Comparison of ENCODE assay signal across 12 mouse cellular contexts in genomic region chr16:36694798-36695290, GRCm38 (mm10). TPM values are rescaled to one million over a fixed set of nuclear protein-coding genes. Genes with fewer than 3 reads are reported as not detected.
DNase-seq lines count a peak whose midpoint lies in the region; ATAC-seq and TF ChIP-seq lines count a peak whose summit lies in the region.
"Had no signal": no experiment of that assay in that cellular context is flagged by ENCODE, and none has a peak within 500 bp of the region (broad histone marks: within the 10 kb centered on the region; RNA-seq: fewer than 3 reads in every experiment).

No protein-coding gene starts in this region.

- H3K27ac ChIP-seq in hindbrain, embryonic 11.5 days (ENCODE audit: low read depth, low read length) = no peak overlapping the region
- no peak overlapping the region for H3K27ac ChIP-seq in hindbrain, postnatal 0 days
- H3K27ac ChIP-seq in lung, embryonic 16.5 days (ENCODE audit: low read length) = no peak overlapping the region
- H3K27ac ChIP-seq in embryonic facial prominence, embryonic 11.5 days (replicated peaks; ENCODE audit: low read depth, low read length) = no peak overlapping the region
- H3K27ac ChIP-seq: macrophage had no signal

- H3K36me3 ChIP-seq in hindbrain, embryonic 11.5 days (ENCODE audit: control insufficient read depth, insufficient read depth, low read length) = no peaks in the 10 kb centered on the region
- no peaks in the 10 kb centered on the region for H3K36me3 ChIP-seq in hindbrain, postnatal 0 days (ENCODE audit: insufficient read depth, low read length)
- no peaks in the 10 kb centered on the region for H3K36me3 ChIP-seq in lung, embryonic 16.5 days (ENCODE audit: control insufficient read depth, insufficient read depth, low read length)
- H3K36me3 ChIP-seq in embryonic facial prominence, embryonic 11.5 days (replicated peaks; ENCODE audit: control insufficient read depth, insufficient read depth, low read depth, low read length) = no peaks in the 10 kb centered on the region
- no peaks in the 10 kb centered on the region for H3K36me3 ChIP-seq in myocyte (ENCODE audit: control insufficient read depth, insufficient read depth)

- ATAC-seq in hindbrain, embryonic 11.5 days (ENCODE audit: low FRiP score) = no peak
- ATAC-seq in hindbrain, postnatal 0 days = no peak
- no peak for ATAC-seq in lung, embryonic 16.5 days (ENCODE audit: low read depth)
- 0 out of 2 replicates have a peak, but pooled peaks have one; percentile 39 for ATAC-seq in embryonic facial prominence, embryonic 11.5 days (replicated peaks; ENCODE audit: insufficient number of reproducible peaks, low FRiP score, low TSS enrichment, low read depth)
- ATAC-seq: forebrain, embryonic 16.5 days had no signal

- peak; percentile 17 for DNase-seq in hindbrain, embryonic 11.5 days (ENCODE audit: low spot score)
- DNase-seq in hindbrain, postnatal 0 days (ENCODE audit: low spot score) = no peak
- no peak for DNase-seq in lung, adult 18-20 months
- peak; percentile 8 for DNase-seq in embryonic facial prominence, embryonic 11.5 days (ENCODE audit: low spot score)
- no peak for DNase-seq in cerebellum, adult 9-10 months
- DNase-seq: cerebellum, adult 8-10 months; left cerebral cortex, postnatal 4 days had no signal

- H3K4me3 ChIP-seq in hindbrain, embryonic 11.5 days (ENCODE audit: low read depth, low read length) = no peak overlapping the region
- no peak overlapping the region for H3K4me3 ChIP-seq in hindbrain, postnatal 0 days (ENCODE audit: low read length)
- H3K4me3 ChIP-seq in lung, embryonic 16.5 days (ENCODE audit: low read length) = peak overlapping the region; percentile 52
- H3K4me3 ChIP-seq in embryonic facial prominence, embryonic 11.5 days (ENCODE audit: low read depth, low read length) = 0 out of 2 replicates have a peak overlapping the region, but pooled peaks have one; percentile 31
- no peak overlapping the region for H3K4me3 ChIP-seq in myocyte

- H3K4me2 ChIP-seq in hindbrain, embryonic 11.5 days (replicated peaks; ENCODE audit: low read depth, low read length) = no peak overlapping the region
- H3K4me2 ChIP-seq in hindbrain, postnatal 0 days (ENCODE audit: low read depth, low read length) = no peak overlapping the region
- H3K4me2 ChIP-seq in lung, embryonic 16.5 days (ENCODE audit: low read depth, low read length) = peak overlapping the region; percentile 55
- peak overlapping the region; percentile 29; the same call in 1 of the 2 replicates for H3K4me2 ChIP-seq in embryonic facial prominence, embryonic 11.5 days (ENCODE audit: low read depth, low read length)
- peak overlapping the region; percentile 34 for H3K4me2 ChIP-seq in myocyte (ENCODE audit: low read depth)

- no peaks in the 10 kb centered on the region for H3K79me2 ChIP-seq in myocyte (ENCODE audit: control insufficient read depth, insufficient read depth)

- no peak overlapping the region for H3K9ac ChIP-seq in hindbrain, embryonic 11.5 days (ENCODE audit: low read depth, low read length)
- H3K9ac ChIP-seq in hindbrain, postnatal 0 days (replicated peaks; ENCODE audit: low read length) = no peak overlapping the region
- no peak overlapping the region; the same call in 1 of the 2 replicates for H3K9ac ChIP-seq in lung, embryonic 16.5 days (ENCODE audit: low read length)
- no peak overlapping the region for H3K9ac ChIP-seq in embryonic facial prominence, embryonic 11.5 days (replicated peaks; ENCODE audit: low read length)

- peaks cover 5% of the 10 kb centered on the region; the same call in 1 of the 2 replicates for H3K4me1 ChIP-seq in hindbrain, embryonic 11.5 days (replicated peaks; ENCODE audit: control insufficient read depth, insufficient read depth, low read length)
- H3K4me1 ChIP-seq in hindbrain, postnatal 0 days (ENCODE audit: insufficient read depth, low read length) = peaks cover 6% of the 10 kb centered on the region; the same call in 1 of the 2 replicates
- no peaks in the 10 kb centered on the region for H3K4me1 ChIP-seq in lung, embryonic 16.5 days (replicated peaks; ENCODE audit: control insufficient read depth, insufficient read depth, low read length)
- 0 out of 2 replicates have a peak, but pooled peaks cover 2% of the 10 kb centered on the region for H3K4me1 ChIP-seq in embryonic facial prominence, embryonic 11.5 days (ENCODE audit: control insufficient read depth, insufficient read depth, low read length)

- no peak for TF ChIP-seq POLR2A in myocyte (IDR thresholded peaks at IDR 0.05; ENCODE audit: insufficient read length, low read depth)

- peaks cover 11% of the 10 kb centered on the region for H3K27me3 ChIP-seq in hindbrain, embryonic 11.5 days (ENCODE audit: control insufficient read depth, insufficient read depth, low read length)
- no peaks in the 10 kb centered on the region for H3K27me3 ChIP-seq in hindbrain, postnatal 0 days (ENCODE audit: insufficient read depth, low read length)
- no peaks in the 10 kb centered on the region for H3K27me3 ChIP-seq in lung, embryonic 16.5 days (ENCODE audit: control insufficient read depth, insufficient read depth, low read depth, low read length)
- H3K27me3 ChIP-seq in embryonic facial prominence, embryonic 11.5 days (ENCODE audit: control insufficient read depth, insufficient read depth, low read length) = peaks cover 2% of the 10 kb centered on the region; the same call in 1 of the 2 replicates
- H3K27me3 ChIP-seq in myocyte (ENCODE audit: control insufficient read depth, insufficient read depth, insufficient read length) = no peaks in the 10 kb centered on the region
- H3K27me3 ChIP-seq: CH12.LX had no signal

- H3ac ChIP-seq in myocyte (ENCODE audit: control insufficient read depth, insufficient read length) = no peak overlapping the region

- 55% methylated on average over 9 of the region's 9 CpGs for WGBS in hindbrain, embryonic 11.5 days
- 63% methylated on average over 9 of the region's 9 CpGs for WGBS in hindbrain, postnatal 0 days
- WGBS in lung, embryonic 16.5 days = 47% methylated on average over 9 of the region's 9 CpGs
- 52% methylated on average over 9 of the region's 9 CpGs for WGBS in embryonic facial prominence, embryonic 11.5 days

- H3K9me3 ChIP-seq in hindbrain, embryonic 11.5 days (ENCODE audit: control insufficient read depth, low read length) = no peaks in the 10 kb centered on the region
- no peaks in the 10 kb centered on the region for H3K9me3 ChIP-seq in hindbrain, postnatal 0 days (ENCODE audit: low read length)
- H3K9me3 ChIP-seq in lung, embryonic 16.5 days (ENCODE audit: control insufficient read depth, low read length) = no peaks in the 10 kb centered on the region
- H3K9me3 ChIP-seq in embryonic facial prominence, embryonic 11.5 days (replicated peaks; ENCODE audit: control insufficient read depth, low read length) = no peaks in the 10 kb centered on the region

- no peak for TF ChIP-seq CTCF in hindbrain, postnatal 0 days (IDR thresholded peaks at IDR 0.05; ENCODE audit: low read depth)

TF ChIP-seq in myocyte, 11 proteins besides CTCF, POLR2A, EP300 and RAD21:
- no peak for TF ChIP-seq TCF3 (IDR thresholded peaks at IDR 0.05; ENCODE audit: insufficient read length, low read depth)
- TF ChIP-seq REST (IDR thresholded peaks at IDR 0.05; ENCODE audit: insufficient read depth, insufficient read length) = no peak
- no peak for TF ChIP-seq TCF12 (IDR thresholded peaks at IDR 0.05; ENCODE audit: insufficient read depth, poor library complexity, severe bottlenecking)
- TF ChIP-seq USF1 (IDR thresholded peaks at IDR 0.05; ENCODE audit: low read depth) = no peak
- TF ChIP-seq MAX (IDR thresholded peaks at IDR 0.05; ENCODE audit: low read depth) = no peak
- no peak for TF ChIP-seq POLR2AphosphoS2 (IDR thresholded peaks at IDR 0.05; ENCODE audit: insufficient read length, low read depth)
- no peak for TF ChIP-seq SRF (IDR thresholded peaks at IDR 0.05; ENCODE audit: control insufficient read depth, insufficient read length, low read depth)
- no peak for TF ChIP-seq CEBPB (IDR thresholded peaks at IDR 0.05; ENCODE audit: insufficient read depth, poor library complexity, severe bottlenecking)
- TF ChIP-seq E2F4 (IDR thresholded peaks at IDR 0.05; ENCODE audit: insufficient read depth) = no peak
- TF ChIP-seq MYOD1 (IDR thresholded peaks at IDR 0.05; ENCODE audit: control insufficient read depth in 1 of 3, insufficient read length in 2 of 3, low read depth in 2 of 3) = no peak
- no peak for TF ChIP-seq MYOG (IDR thresholded peaks at IDR 0.05; ENCODE audit: control insufficient read depth in 1 of 3, insufficient read depth in 1 of 3, insufficient read length in 2 of 3, low read depth in 2 of 3)

RNA-seq across cellular contexts. Expression of gene Ildr1, which starts 1.1 kb away (rescaled TPM):
- 0.26 and 0.57 TPM in 2 replicates for polyA plus RNA-seq in hindbrain, embryonic 11.5 days (2014; fragmentation: Nextera tagmentation; extraction: Ambion mirVana)
- 1.1 and 1.8 TPM in 2 replicates for total RNA-seq in hindbrain, postnatal 0 days (2014; rRNA removed)
- 0.81 and 1.2 TPM in 2 replicates for polyA plus RNA-seq in hindbrain, postnatal 0 days (2015; fragmentation: Nextera tagmentation; extraction: Ambion mirVana)
- polyA plus RNA-seq in lung, embryonic 16.5 days (2015; fragmentation: Nextera tagmentation; extraction: Ambion mirVana) = 8.5 and 9.1 TPM in 2 replicates
- 0.88 and 1.0 TPM in 2 replicates for polyA plus RNA-seq in embryonic facial prominence, embryonic 11.5 days (2014; fragmentation: Nextera tagmentation; extraction: Ambion mirVana)
- polyA plus RNA-seq in myocyte (2012; fragmentation: generic; extraction: Trizol) = not detected
- polyA plus RNA-seq: macrophage had no signal

RNA-seq across cellular contexts. Expression of gene Cd86, which starts 29.0 kb away (rescaled TPM):
- polyA plus RNA-seq in hindbrain, embryonic 11.5 days (2014; fragmentation: Nextera tagmentation; extraction: Ambion mirVana) = 1.4 and 1.7 TPM in 2 replicates
- 0.58 and 1.2 TPM in 2 replicates for total RNA-seq in hindbrain, postnatal 0 days (2014; rRNA removed)
- polyA plus RNA-seq in hindbrain, postnatal 0 days (2015; fragmentation: Nextera tagmentation; extraction: Ambion mirVana) = 1.9 and 2.1 TPM in 2 replicates
- polyA plus RNA-seq in lung, embryonic 16.5 days (2015; fragmentation: Nextera tagmentation; extraction: Ambion mirVana) = 1.7 and 2.6 TPM in 2 replicates
- polyA plus RNA-seq in embryonic facial prominence, embryonic 11.5 days (2014; fragmentation: Nextera tagmentation; extraction: Ambion mirVana) = 0.60 and 1.4 TPM in 2 replicates
- polyA plus RNA-seq in myocyte (2012; fragmentation: generic; extraction: Trizol) = not detected

Comparison
In these comparisons a context has a peak if more than half of its experiments do, and no peak if none do; other contexts are left out.
1. DNase-seq: peak in hindbrain, embryonic 11.5 days (single experiment) and embryonic facial prominence, embryonic 11.5 days (single experiment); none in hindbrain, postnatal 0 days (single experiment), lung, adult 18-20 months (0 of 2) and cerebellum, adult 9-10 months (single experiment).
2. H3K4me2 ChIP-seq: peak in lung, embryonic 16.5 days (single experiment), embryonic facial prominence, embryonic 11.5 days (single experiment) and myocyte (single experiment); none in hindbrain, embryonic 11.5 days (single experiment) and hindbrain, postnatal 0 days (single experiment).
3. H3K4me3 ChIP-seq: peak in lung, embryonic 16.5 days (single experiment) and embryonic facial prominence, embryonic 11.5 days (single experiment); none in hindbrain, embryonic 11.5 days (single experiment), hindbrain, postnatal 0 days (single experiment) and myocyte (single experiment).